ENCODE assay signal across 12 mouse cellular contexts in genomic region chr4:150426880-150427476, GRCm38 (mm10).
DNase-seq lines count a peak whose midpoint lies in the region; ATAC-seq and TF ChIP-seq lines count a peak whose summit lies in the region.
"Had no signal": no experiment of that assay in that cellular context is flagged by ENCODE, and none has a peak within 500 bp of the region (broad histone marks: within the 10 kb centered on the region; RNA-seq: fewer than 3 reads in every experiment).

No protein-coding gene starts in this region.

- H3K36me3 ChIP-seq in heart, embryonic 16.5 days (ENCODE audit: control insufficient read depth, insufficient read depth): peaks cover 3% of the 10 kb centered on the region; the same call in 1 of the 2 replicates
- no peaks in the 10 kb centered on the region for H3K36me3 ChIP-seq in heart, adult 2 months (ENCODE audit: control insufficient read depth, insufficient read depth, low read length)
- H3K36me3 ChIP-seq in forebrain, embryonic 10.5 days (replicated peaks): peaks cover 27% of the 10 kb centered on the region
- H3K36me3 ChIP-seq in hindbrain, embryonic 13.5 days: no peaks in the 10 kb centered on the region; the same call in 1 of the 2 replicates
- H3K36me3 ChIP-seq in neural tube, embryonic 13.5 days: 0 out of 2 replicates have a peak, but pooled peaks cover 1% of the 10 kb centered on the region

- TF ChIP-seq CTCF in heart, adult 2 months (IDR thresholded peaks at IDR 0.05): no peak

- no peaks in the 10 kb centered on the region for H3K9me3 ChIP-seq in heart, embryonic 16.5 days (replicated peaks; ENCODE audit: control insufficient read depth, low read length)
- no peaks in the 10 kb centered on the region for H3K9me3 ChIP-seq in forebrain, embryonic 10.5 days
- H3K9me3 ChIP-seq in hindbrain, embryonic 13.5 days: no peaks in the 10 kb centered on the region
- H3K9me3 ChIP-seq in neural tube, embryonic 13.5 days: no peaks in the 10 kb centered on the region

- intact Hi-C loops in heart, adult 2 months (cut with DNase I): no loop called here

- 44% methylated on average over 5 of the region's 5 CpGs for WGBS in heart, embryonic 16.5 days
- WGBS in heart, adult 2 months: 57% methylated on average over 5 of the region's 5 CpGs
- 34% methylated on average over 5 of the region's 5 CpGs for WGBS in forebrain, embryonic 10.5 days
- 15% methylated on average over 5 of the region's 5 CpGs for WGBS in hindbrain, embryonic 13.5 days
- 12% methylated on average over 5 of the region's 5 CpGs for WGBS in neural tube, embryonic 13.5 days

- no peaks in the 10 kb centered on the region for H3K27me3 ChIP-seq in heart, embryonic 16.5 days (ENCODE audit: control insufficient read depth, insufficient read depth, low read length)
- H3K27me3 ChIP-seq in heart, adult 2 months (ENCODE audit: control insufficient read depth, insufficient read depth, low read length): no peaks in the 10 kb centered on the region
- no peaks in the 10 kb centered on the region for H3K27me3 ChIP-seq in forebrain, embryonic 10.5 days (ENCODE audit: poor library complexity, severe bottlenecking)
- no peaks in the 10 kb centered on the region for H3K27me3 ChIP-seq in hindbrain, embryonic 13.5 days
- no peaks in the 10 kb centered on the region for H3K27me3 ChIP-seq in neural tube, embryonic 13.5 days
- H3K27me3 ChIP-seq: CH12.LX had no signal

- no peak overlapping the region for H3K4me2 ChIP-seq in heart, embryonic 16.5 days (ENCODE audit: low read depth, low read length)
- H3K4me2 ChIP-seq in hindbrain, embryonic 13.5 days: peak overlapping the region; percentile 30
- peak overlapping the region; percentile 2 for H3K4me2 ChIP-seq in neural tube, embryonic 13.5 days

- no peak for TF ChIP-seq POLR2A in heart, adult 2 months (IDR thresholded peaks at IDR 0.05; ENCODE audit: insufficient read depth, low read depth, low read length)

- no peak overlapping the region for H3K4me3 ChIP-seq in heart, embryonic 16.5 days (ENCODE audit: low read length)
- no peak overlapping the region for H3K4me3 ChIP-seq in heart, adult 2 months
- H3K4me3 ChIP-seq in forebrain, embryonic 10.5 days: peak overlapping the region; percentile 25; the same call in 1 of the 2 replicates
- H3K4me3 ChIP-seq in hindbrain, embryonic 13.5 days: no peak overlapping the region
- no peak overlapping the region for H3K4me3 ChIP-seq in neural tube, embryonic 13.5 days

- no peak for TF ChIP-seq EP300 in heart, adult 2 months (IDR thresholded peaks at IDR 0.05; ENCODE audit: insufficient read depth, low read depth, low read length)

- peak overlapping the region; percentile 20; the same call in 1 of the 2 replicates for H3K27ac ChIP-seq in heart, embryonic 16.5 days (ENCODE audit: low read length)
- H3K27ac ChIP-seq in heart, adult 2 months: no peak overlapping the region
- peak overlapping the region; percentile 83 for H3K27ac ChIP-seq in forebrain, embryonic 10.5 days
- peak overlapping the region; percentile 94 for H3K27ac ChIP-seq in hindbrain, embryonic 13.5 days
- peak overlapping the region; percentile 86 for H3K27ac ChIP-seq in neural tube, embryonic 13.5 days (replicated peaks)
- H3K27ac ChIP-seq: liver, embryonic 14.5 days had no signal

- ATAC-seq in heart, embryonic 16.5 days (replicated peaks; ENCODE audit: extremely low read depth, insufficient read depth, low FRiP score): no peak
- ATAC-seq in hindbrain, embryonic 13.5 days (ENCODE audit: low FRiP score): no peak
- ATAC-seq in neural tube, embryonic 13.5 days (ENCODE audit: low read depth): 0 out of 2 replicates have a peak, but pooled peaks have one; percentile 40

- H3K79me2 ChIP-seq in heart, adult 2 months (replicated peaks; ENCODE audit: control insufficient read depth, insufficient read depth, low read length): 0 out of 2 replicates have a peak, but pooled peaks cover 1% of the 10 kb centered on the region

- peaks cover 22% of the 10 kb centered on the region for H3K4me1 ChIP-seq in heart, embryonic 16.5 days (ENCODE audit: control insufficient read depth, insufficient read depth, low read length)
- no peaks in the 10 kb centered on the region for H3K4me1 ChIP-seq in heart, adult 2 months (ENCODE audit: control insufficient read depth, insufficient read depth, low read length)
- H3K4me1 ChIP-seq in forebrain, embryonic 10.5 days: peaks cover 54% of the 10 kb centered on the region
- H3K4me1 ChIP-seq in hindbrain, embryonic 13.5 days (replicated peaks): peaks cover 68% of the 10 kb centered on the region
- peaks cover 68% of the 10 kb centered on the region for H3K4me1 ChIP-seq in neural tube, embryonic 13.5 days (replicated peaks)

- H3K9ac ChIP-seq in heart, embryonic 16.5 days (ENCODE audit: low read length): no peak overlapping the region
- no peak overlapping the region for H3K9ac ChIP-seq in heart, adult 2 months (ENCODE audit: low read depth, low read length)
- peak overlapping the region; percentile 60 for H3K9ac ChIP-seq in hindbrain, embryonic 13.5 days
- H3K9ac ChIP-seq in neural tube, embryonic 13.5 days: peak overlapping the region; percentile 48
- H3K9ac ChIP-seq: liver, embryonic 14.5 days had no signal

- DNase-seq in heart, adult 2 months: no peak
- DNase-seq in forebrain, embryonic 10.5 days (ENCODE audit: extremely low spot score, low spot score): no peak
- no peak for DNase-seq in right cerebral cortex, postnatal 25 days
- no peak for DNase-seq in kidney, adult 18-20 months
- DNase-seq: cerebellum, postnatal 14 days; kidney, postnatal 10 days; right cerebral cortex, postnatal 4 days had no signal

Comparison
In these comparisons a context has a peak if more than half of its experiments do, and no peak if none do; other contexts are left out.
1. H3K9ac ChIP-seq: peak in hindbrain, embryonic 13.5 days (single experiment) and neural tube, embryonic 13.5 days (single experiment); none in heart, embryonic 16.5 days (single experiment) and heart, adult 2 months (single experiment).